Mouse (Mus musculus) stomach, postnatal 0 days (tissue): ENCODE measurements around the gene H13.

ENCODE experiments used
- CTCF ChIP-seq: IDR thresholded peaks from 2 replicates; pipeline ENCODE4 v1.5.1; 2016; ENCODE audit warnings: antibody characterized with exemption, low read depth, mild to moderate bottlenecking, moderate library complexity
- EP300 ChIP-seq: optimal IDR thresholded peaks from 2 replicates; pipeline ENCODE3; 2016; ENCODE audit warnings: antibody characterized with exemption

DNA sequence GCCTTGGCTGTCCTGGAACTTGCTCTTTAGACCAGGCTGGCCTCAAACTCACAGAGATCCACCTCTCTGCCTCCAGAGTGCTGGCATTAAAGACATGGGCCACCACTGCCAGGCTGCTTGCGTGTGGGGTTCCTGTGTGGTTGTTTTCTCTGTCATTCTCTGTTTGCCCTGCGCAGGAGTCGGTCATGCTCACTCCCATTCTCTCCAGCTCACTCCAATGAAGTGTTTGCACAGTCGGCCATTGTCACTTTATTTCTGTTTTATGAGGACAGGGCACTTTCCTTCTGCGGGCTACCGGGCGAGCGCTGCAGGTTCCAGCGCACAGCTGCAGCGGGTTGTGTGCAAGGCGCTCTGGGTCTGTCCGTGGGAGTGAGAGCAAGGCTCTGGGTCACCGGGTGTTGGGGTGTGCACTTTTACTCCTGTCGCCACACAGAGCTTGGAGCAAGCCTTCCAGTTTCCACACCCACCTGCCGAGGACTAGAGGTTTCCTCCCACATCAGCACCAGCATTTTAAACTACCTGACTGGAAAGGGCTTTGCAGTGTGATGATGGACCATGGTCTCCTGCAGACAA is 56.0 kb downstream of the H13 start:
- no peak for TF ChIP-seq CTCF
- no peak for TF ChIP-seq EP300
